Comparison of ENCODE assay signal across 27 mouse cellular contexts in the genomic region with DNA sequence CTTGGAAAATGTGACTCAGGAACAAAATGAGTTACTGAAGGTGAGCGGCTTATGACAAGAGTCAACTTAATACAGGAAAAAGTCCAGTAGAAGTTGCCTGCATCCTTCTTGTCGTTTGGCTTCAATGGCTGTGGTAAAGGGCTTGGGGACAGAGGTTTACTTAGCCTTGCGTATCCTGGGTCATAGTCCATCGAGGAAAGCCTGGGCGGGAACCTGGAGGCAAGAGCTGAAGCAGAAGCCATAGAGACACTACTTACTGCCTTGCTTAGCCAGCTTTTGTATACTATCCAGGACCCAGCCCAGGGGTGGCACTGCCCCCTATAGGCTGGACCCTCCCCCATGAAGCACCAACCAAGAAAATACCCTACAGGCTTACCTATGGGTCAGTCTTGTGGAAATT.
DNase-seq lines count a peak whose midpoint lies in the region; ATAC-seq and TF ChIP-seq lines count a peak whose summit lies in the region.
"Had no signal": no experiment of that assay in that cellular context is flagged by ENCODE, and none has a peak within 500 bp of the region (broad histone marks: within the 10 kb centered on the region; RNA-seq: fewer than 3 reads in every experiment).

No protein-coding gene starts in this region.

- intact Hi-C loops in heart, postnatal 36 days (cut with DNase I), result no loop called here

- no peak overlapping the region for H3K4me3 ChIP-seq in ES-Bruce4 (ENCODE audit: low read depth, low read length)
- H3K4me3 ChIP-seq in intestine, postnatal 0 days (ENCODE audit: low read depth, low read length), result no peak overlapping the region
- no peak overlapping the region for H3K4me3 ChIP-seq in stomach, embryonic 16.5 days (replicated peaks; ENCODE audit: low read length)
- H3K4me3 ChIP-seq in midbrain, embryonic 13.5 days (replicated peaks), result no peak overlapping the region
- H3K4me3 ChIP-seq: embryonic facial prominence, embryonic 10.5 days; forebrain, embryonic 15.5 days; heart, embryonic 10.5 days; hindbrain, embryonic 10.5 days; left cerebral cortex, adult 2 months; limb, embryonic 10.5 days; midbrain, embryonic 10.5 days had no signal

- peak; percentile 49 for DNase-seq in kidney, postnatal 10 days
- DNase-seq in heart, postnatal 36 days, result no peak
- no peak for DNase-seq in right cerebral cortex, postnatal 4 days
- DNase-seq: adrenal gland, adult 8-10 months; cerebellum, adult 11-12 months; cerebellum, postnatal 10 days; gastrocnemius, postnatal 10 days; layer of hippocampus, adult 9-11 months; liver; spleen, adult 18-20 months; thymus, adult 2 months had no signal

- ATAC-seq in intestine, postnatal 0 days, result peak; percentile 77
- ATAC-seq in stomach, embryonic 16.5 days (ENCODE audit: insufficient read depth, low FRiP score), result peak; percentile 58; the same call in 1 of the 2 replicates
- no peak for ATAC-seq in midbrain, embryonic 13.5 days
- ATAC-seq: activated CD4-positive, CD25-positive, alpha-beta regulatory T cell, adult 4 months; forebrain, embryonic 15.5 days; hindbrain, embryonic 16.5 days; lung, postnatal 0 days had no signal

- H3K4me2 ChIP-seq in intestine, postnatal 0 days (replicated peaks; ENCODE audit: low read depth), result no peak overlapping the region
- no peak overlapping the region for H3K4me2 ChIP-seq in stomach, embryonic 16.5 days (ENCODE audit: low read depth, low read length)
- H3K4me2 ChIP-seq in midbrain, embryonic 13.5 days (replicated peaks), result no peak overlapping the region
- H3K4me2 ChIP-seq: forebrain, embryonic 15.5 days had no signal

- no peaks in the 10 kb centered on the region for H3K4me1 ChIP-seq in ES-Bruce4 (ENCODE audit: control insufficient read depth, insufficient read depth, low read length)
- H3K4me1 ChIP-seq in intestine, postnatal 0 days (replicated peaks; ENCODE audit: control insufficient read depth, insufficient read depth, low read length), result peaks cover 5% of the 10 kb centered on the region; the same call in 1 of the 2 replicates
- no peaks in the 10 kb centered on the region for H3K4me1 ChIP-seq in stomach, embryonic 16.5 days (ENCODE audit: control insufficient read depth, insufficient read depth, low read length)
- no peaks in the 10 kb centered on the region for H3K4me1 ChIP-seq in midbrain, embryonic 13.5 days (replicated peaks)
- H3K4me1 ChIP-seq: embryonic facial prominence, embryonic 10.5 days; forebrain, embryonic 15.5 days; heart, embryonic 10.5 days; hindbrain, embryonic 10.5 days; limb, embryonic 10.5 days; midbrain, embryonic 10.5 days had no signal

- no peak for TF ChIP-seq POLR2A in ES-Bruce4 (IDR thresholded peaks at IDR 0.05; ENCODE audit: insufficient read depth, low read length)

- TF ChIP-seq EP300 in ES-Bruce4 (IDR thresholded peaks at IDR 0.05; ENCODE audit: insufficient read depth, low read depth, low read length), result no peak

- H3K27ac ChIP-seq in ES-Bruce4 (ENCODE audit: insufficient read depth, low read length), result no peak overlapping the region
- H3K27ac ChIP-seq in intestine, postnatal 0 days (ENCODE audit: low read depth, low read length), result no peak overlapping the region
- no peak overlapping the region for H3K27ac ChIP-seq in stomach, embryonic 16.5 days (ENCODE audit: low read length)
- no peak overlapping the region for H3K27ac ChIP-seq in midbrain, embryonic 13.5 days
- H3K27ac ChIP-seq: embryonic facial prominence, embryonic 10.5 days; forebrain, embryonic 15.5 days; heart, embryonic 10.5 days; hindbrain, embryonic 10.5 days; left cerebral cortex, adult 2 months; limb, embryonic 10.5 days; macrophage; midbrain, embryonic 10.5 days had no signal

- WGBS in intestine, postnatal 0 days, result 43% methylated on average over 5 of the region's 5 CpGs
- 74% methylated on average over 5 of the region's 5 CpGs for WGBS in stomach, embryonic 16.5 days
- 93% methylated on average over 5 of the region's 5 CpGs for whole genome bisulfite sequencing in midbrain, embryonic 13.5 days

- no peaks in the 10 kb centered on the region for H3K27me3 ChIP-seq in ES-Bruce4 (ENCODE audit: control insufficient read depth, insufficient read depth, low read length, poor library complexity, severe bottlenecking)
- no peaks in the 10 kb centered on the region for H3K27me3 ChIP-seq in intestine, postnatal 0 days (replicated peaks; ENCODE audit: control insufficient read depth, insufficient read depth, low read length)
- no peaks in the 10 kb centered on the region for H3K27me3 ChIP-seq in stomach, embryonic 16.5 days (ENCODE audit: control insufficient read depth, insufficient read depth, low read length)
- H3K27me3 ChIP-seq in midbrain, embryonic 13.5 days, result no peaks in the 10 kb centered on the region
- H3K27me3 ChIP-seq: CH12.LX; forebrain, embryonic 15.5 days had no signal

- peak; percentile 24 for TF ChIP-seq CTCF in ES-Bruce4 (IDR thresholded peaks at IDR 0.05; ENCODE audit: low read depth, low read length)
- TF ChIP-seq CTCF in intestine, postnatal 0 days (IDR thresholded peaks at IDR 0.05; ENCODE audit: low read depth), result 0 out of 2 replicates have a peak, but pooled peaks have one; percentile 29

- no peaks in the 10 kb centered on the region for H3K36me3 ChIP-seq in ES-Bruce4 (ENCODE audit: control insufficient read depth, insufficient read depth, low read length, poor library complexity, severe bottlenecking)
- peaks cover 17% of the 10 kb centered on the region for H3K36me3 ChIP-seq in intestine, postnatal 0 days (ENCODE audit: control insufficient read depth, insufficient read depth)
- H3K36me3 ChIP-seq in stomach, embryonic 16.5 days (ENCODE audit: control insufficient read depth, insufficient read depth, low read length), result no peaks in the 10 kb centered on the region; the same call in 1 of the 2 replicates
- peaks cover 63% of the 10 kb centered on the region for H3K36me3 ChIP-seq in midbrain, embryonic 13.5 days

- H3K9ac ChIP-seq in ES-Bruce4 (ENCODE audit: low read depth, poor library complexity, severe bottlenecking), result no peak overlapping the region
- no peak overlapping the region; the same call in 1 of the 2 replicates for H3K9ac ChIP-seq in intestine, postnatal 0 days (ENCODE audit: low read depth, low read length)
- H3K9ac ChIP-seq in stomach, embryonic 16.5 days (ENCODE audit: low read length), result no peak overlapping the region
- H3K9ac ChIP-seq in midbrain, embryonic 13.5 days (replicated peaks), result no peak overlapping the region
- H3K9ac ChIP-seq: forebrain, embryonic 15.5 days had no signal

- H3K9me3 ChIP-seq in ES-Bruce4 (replicated peaks; ENCODE audit: control insufficient read depth, insufficient read depth, low read length, poor library complexity, severe bottlenecking), result no peaks in the 10 kb centered on the region
- H3K9me3 ChIP-seq in intestine, postnatal 0 days (ENCODE audit: control insufficient read depth), result no peaks in the 10 kb centered on the region
- no peaks in the 10 kb centered on the region for H3K9me3 ChIP-seq in stomach, embryonic 16.5 days (replicated peaks; ENCODE audit: control insufficient read depth, low read length)
- no peaks in the 10 kb centered on the region for H3K9me3 ChIP-seq in midbrain, embryonic 13.5 days
- H3K9me3 ChIP-seq: embryonic facial prominence, embryonic 10.5 days; forebrain, embryonic 15.5 days; heart, embryonic 10.5 days; hindbrain, embryonic 10.5 days; limb, embryonic 10.5 days; midbrain, embryonic 10.5 days had no signal
